In genomic region chr10:81135831-81136705, GRCm38 (mm10) we compare ENCODE assay signal across 8 mouse cellular contexts. TPM values are rescaled to one million over a fixed set of nuclear protein-coding genes. Genes with fewer than 3 reads are reported as not detected.
DNase-seq lines count a peak whose midpoint lies in the region; ATAC-seq lines count a peak whose summit lies in the region.

No protein-coding gene starts in this region.

- H3K36me3 ChIP-seq in embryonic facial prominence, embryonic 14.5 days (ENCODE audit: control insufficient read depth, insufficient read depth, low read length): no peaks in the 10 kb centered on the region
- H3K36me3 ChIP-seq in liver, embryonic 12.5 days: peaks cover 27% of the 10 kb centered on the region

- 1% methylated on average over 52 of the region's 86 CpGs for WGBS in embryonic facial prominence, embryonic 14.5 days
- WGBS in liver, embryonic 12.5 days (ENCODE audit: insufficient replicate concordance): 1% methylated on average over 71 of the region's 86 CpGs

- H3K9ac ChIP-seq in embryonic facial prominence, embryonic 14.5 days (ENCODE audit: low read depth, low read length): peak overlapping the region; percentile 98
- H3K9ac ChIP-seq in liver, embryonic 12.5 days: peak overlapping the region; percentile 99

- H3K9me3 ChIP-seq in embryonic facial prominence, embryonic 14.5 days (ENCODE audit: control insufficient read depth, low read length): no peaks in the 10 kb centered on the region
- H3K9me3 ChIP-seq in liver, embryonic 12.5 days (replicated peaks): no peaks in the 10 kb centered on the region

- H3K27me3 ChIP-seq in embryonic facial prominence, embryonic 14.5 days (replicated peaks; ENCODE audit: control insufficient read depth, insufficient read depth, low read length): peaks cover 25% of the 10 kb centered on the region
- H3K27me3 ChIP-seq in liver, embryonic 12.5 days (replicated peaks): no peaks in the 10 kb centered on the region

- peaks cover 35% of the 10 kb centered on the region for H3K4me1 ChIP-seq in embryonic facial prominence, embryonic 14.5 days (ENCODE audit: control insufficient read depth, insufficient read depth, low read length)
- peaks cover 56% of the 10 kb centered on the region for H3K4me1 ChIP-seq in liver, embryonic 12.5 days

- peak; percentile 82 for DNase-seq in 3134 (ENCODE audit: extremely low read depth, insufficient read length, low spot score)
- peak; percentile 72 for DNase-seq in adrenal gland, postnatal 25 days
- peak; percentile 91 for DNase-seq in embryonic facial prominence, embryonic 14.5 days (ENCODE audit: low spot score)
- DNase-seq in heart, adult 8-10 months (ENCODE audit: low spot score): peak; percentile 81
- peak; percentile 81 for DNase-seq in kidney, adult 9 months
- peak; percentile 66 for DNase-seq in naive thymus-derived CD4-positive, alpha-beta T cell, adult 2 months (ENCODE audit: low read depth)
- peak; percentile 82 to 84 for DNase-seq in spleen, postnatal 36 days (ENCODE audit: low spot score in 2 of 2)

- peak overlapping the region; percentile 98 for H3K27ac ChIP-seq in embryonic facial prominence, embryonic 14.5 days (replicated peaks; ENCODE audit: low read depth, low read length)
- H3K27ac ChIP-seq in liver, embryonic 12.5 days: peak overlapping the region; percentile 99

- ATAC-seq in embryonic facial prominence, embryonic 14.5 days (ENCODE audit: low read depth): peak; percentile 38
- ATAC-seq in liver, embryonic 12.5 days: peak; percentile 77

- H3K4me2 ChIP-seq in embryonic facial prominence, embryonic 14.5 days (ENCODE audit: low read depth, low read length): peak overlapping the region; percentile 98
- H3K4me2 ChIP-seq in liver, embryonic 12.5 days: peak overlapping the region; percentile 94

- peak overlapping the region; percentile 88 for H3K4me3 ChIP-seq in embryonic facial prominence, embryonic 14.5 days (ENCODE audit: low read depth, low read length)
- peak overlapping the region; percentile 99 for H3K4me3 ChIP-seq in liver, embryonic 12.5 days

RNA-seq across cellular contexts. Expression of gene Zbtb7a, which starts 1.0 kb away (rescaled TPM):
- total RNA-seq in adrenal gland, postnatal 25 days (2021): 72.8 and 96.8 TPM in 2 replicates
- polyA plus RNA-seq in embryonic facial prominence, embryonic 14.5 days (2014; fragmentation: Nextera tagmentation; extraction: Ambion mirVana): 24.1 and 25.9 TPM in 2 replicates
- 10 to 100 TPM; 39.4 to 41.9 (median 40.7) TPM for total RNA-seq in heart, adult 8-10 months (2022)
- polyA plus RNA-seq in liver, embryonic 12.5 days (2016; fragmentation: Nextera tagmentation; extraction: Ambion mirVana): 74.0 and 76.0 TPM in 2 replicates

RNA-seq across cellular contexts. Expression of gene Map2k2, which starts 30.4 kb away (rescaled TPM):
- total RNA-seq in adrenal gland, postnatal 25 days (2021): 182 and 184 TPM in 2 replicates
- polyA plus RNA-seq in embryonic facial prominence, embryonic 14.5 days (2014; fragmentation: Nextera tagmentation; extraction: Ambion mirVana): 166 and 178 TPM in 2 replicates
- 100 to 1,000 TPM; 110 to 137 (median 130) TPM for total RNA-seq in heart, adult 8-10 months (2022)
- polyA plus RNA-seq in liver, embryonic 12.5 days (2016; fragmentation: Nextera tagmentation; extraction: Ambion mirVana): 167 and 168 TPM in 2 replicates

RNA-seq across cellular contexts. Expression of gene Pias4, which starts 31.7 kb away (rescaled TPM):
- total RNA-seq in adrenal gland, postnatal 25 days (2021): 33.1 and 36.9 TPM in 2 replicates
- 33.2 and 35.6 TPM in 2 replicates for polyA plus RNA-seq in embryonic facial prominence, embryonic 14.5 days (2014; fragmentation: Nextera tagmentation; extraction: Ambion mirVana)
- 10 to 100 TPM; 16.8 to 18.6 (median 17.0) TPM for total RNA-seq in heart, adult 8-10 months (2022)
- polyA plus RNA-seq in liver, embryonic 12.5 days (2016; fragmentation: Nextera tagmentation; extraction: Ambion mirVana): 28.9 and 29.7 TPM in 2 replicates

RNA-seq across cellular contexts. Expression of gene Creb3l3, which starts 37.4 kb away (rescaled TPM):
- 1.6 and 2.7 TPM in 2 replicates for total RNA-seq in adrenal gland, postnatal 25 days (2021)
- 0.60 and 0.68 TPM in 2 replicates for polyA plus RNA-seq in embryonic facial prominence, embryonic 14.5 days (2014; fragmentation: Nextera tagmentation; extraction: Ambion mirVana)
- under 1 TPM in 3 of 4 experiments, not detected in 1; 0.14 to 0.53 (median 0.27) TPM for total RNA-seq in heart, adult 8-10 months (2022)
- polyA plus RNA-seq in liver, embryonic 12.5 days (2016; fragmentation: Nextera tagmentation; extraction: Ambion mirVana): 17.3 and 17.8 TPM in 2 replicates

RNA-seq across cellular contexts. Expression of gene Eef2, which starts 40.4 kb away (rescaled TPM):
- 1,495 and 1,572 TPM in 2 replicates for total RNA-seq in adrenal gland, postnatal 25 days (2021)
- polyA plus RNA-seq in embryonic facial prominence, embryonic 14.5 days (2014; fragmentation: Nextera tagmentation; extraction: Ambion mirVana): 549 and 578 TPM in 2 replicates
- total RNA-seq in heart, adult 8-10 months (2022): 1,000 to 10,000 TPM; 1,076 to 1,267 (median 1,170) TPM
- 440 and 450 TPM in 2 replicates for polyA plus RNA-seq in liver, embryonic 12.5 days (2016; fragmentation: Nextera tagmentation; extraction: Ambion mirVana)

Comparison
In these comparisons a context has a peak if more than half of its experiments do, and no peak if none do; other contexts are left out.
1. Peak in every context shown above with its lines: DNase-seq, ATAC-seq, H3K4me3 ChIP-seq and H3K27ac ChIP-seq.